Mouse (Mus musculus) heart, embryonic 11.5 days (tissue): ENCODE results near the gene Pip4k2c. TPM values are rescaled to one million over a fixed set of nuclear protein-coding genes. Genes with fewer than 3 reads are reported as not detected.

Source experiments
- ATAC-seq: fragments of 200-750 bp; cut with Nextera tagmentation; replicated peaks from 2 replicates; pipeline ENCODE4 v1.8.0; 2017; ENCODE audit warnings: moderate library complexity; ENCODE audit not compliant: insufficient number of reproducible peaks, low FRiP score, low TSS enrichment
- H3K27ac ChIP-seq: fragments of 300-500 bp; sonication (generic); 2 replicates; pipeline ENCODE4 v1.5.1; 2014; ENCODE audit warnings: mild to moderate bottlenecking, low read depth, low read length
- H3K27me3 ChIP-seq: fragments of 300-500 bp; sonication (generic); 2 replicates; pipeline ENCODE4 v1.6.1; 2014; ENCODE audit warnings: mild to moderate bottlenecking, low read length, mixed read lengths; ENCODE audit not compliant: control insufficient read depth, insufficient read depth
- H3K36me3 ChIP-seq: fragments of 300-500 bp; sonication (generic); 2 replicates; pipeline ENCODE4 v1.6.1; 2014; ENCODE audit warnings: mild to moderate bottlenecking, low read length, moderate library complexity, mixed read lengths; ENCODE audit not compliant: control insufficient read depth, insufficient read depth
- H3K4me1 ChIP-seq: fragments of 300-500 bp; sonication (generic); 2 replicates; pipeline ENCODE4 v1.6.1; 2014; ENCODE audit warnings: low read length; ENCODE audit not compliant: control insufficient read depth, insufficient read depth
- H3K4me2 ChIP-seq: fragments of 300-500 bp; sonication (generic); 2 replicates; pipeline ENCODE4 v1.6.1; 2014; ENCODE audit warnings: mild to moderate bottlenecking, moderate library complexity
- H3K4me3 ChIP-seq: fragments of 300-500 bp; sonication (generic); 2 replicates; pipeline ENCODE4 v1.5.1; 2014; ENCODE audit warnings: low read depth, low read length
- H3K9ac ChIP-seq: fragments of 300-500 bp; sonication (generic); 2 replicates; pipeline ENCODE4 v1.6.1; 2014; ENCODE audit warnings: mild to moderate bottlenecking, low read depth, low read length, moderate library complexity
- H3K9me3 ChIP-seq: fragments of 300-500 bp; sonication (generic); replicated peaks from 2 replicates; pipeline ENCODE4 v1.6.1; 2016; ENCODE audit warnings: low read length; ENCODE audit not compliant: control insufficient read depth
- WGBS: fragments of 180-500 bp; shearing (Covaris S2); extraction: QIAGEN DNeasy Blood & Tissue Kit; methylation state at CpG from one replicate; pipeline ENCODE4 v1.1.7; 2014; ENCODE audit not compliant: insufficient replicate concordance; 5-methylcytosine and 5-hydroxymethylcytosine counted together
- polyA plus RNA-seq: library from polyadenylated mRNA; unstranded; fragments of >200 nt; fragmentation: Nextera tagmentation; extraction: Ambion mirVana; gene quantifications from 2 replicates; pipeline ENCODE4 v1.2.1, GENCODE M21; 2014

Pip4k2c gene
- polyA plus RNA-seq, 1 experiment from 2014 or later, result 20.8 TPM

DNA sequence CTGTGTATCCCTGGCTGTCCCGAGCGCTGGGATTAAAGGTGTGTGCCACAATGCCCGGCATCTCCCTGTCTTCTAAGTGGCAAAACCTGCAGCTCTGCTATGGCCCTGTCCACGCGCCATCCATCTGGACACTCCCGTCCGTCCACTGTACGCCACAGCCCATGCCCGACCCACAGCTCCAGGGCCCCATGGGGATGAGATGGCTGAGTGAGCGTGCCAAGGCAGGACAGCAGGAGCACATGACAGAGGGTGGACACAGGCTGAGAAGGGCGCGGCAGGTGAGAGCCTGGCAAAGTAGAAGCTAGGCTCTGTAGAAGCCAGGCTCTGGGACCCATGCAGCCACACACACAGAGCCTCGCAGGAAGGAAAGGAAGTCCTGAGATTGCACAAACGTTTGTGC, 20.4 kb upstream of the Pip4k2c start:
- no peak overlapping the region for H3K9ac ChIP-seq
- H3K4me1 ChIP-seq, result no peaks in the 10 kb centered on the region
- no peak overlapping the region for H3K4me2 ChIP-seq
- H3K27me3 ChIP-seq, result 0 out of 2 replicates have a peak, but pooled peaks cover 4% of the 10 kb centered on the region
- H3K36me3 ChIP-seq, result no peaks in the 10 kb centered on the region
- no peaks in the 10 kb centered on the region for H3K9me3 ChIP-seq
- H3K4me3 ChIP-seq, result no peak overlapping the region
- no peak overlapping the region for H3K27ac ChIP-seq
- ATAC-seq, result no peak
- WGBS, result 73% methylated on average over 14 of the region's 14 CpGs

DNA sequence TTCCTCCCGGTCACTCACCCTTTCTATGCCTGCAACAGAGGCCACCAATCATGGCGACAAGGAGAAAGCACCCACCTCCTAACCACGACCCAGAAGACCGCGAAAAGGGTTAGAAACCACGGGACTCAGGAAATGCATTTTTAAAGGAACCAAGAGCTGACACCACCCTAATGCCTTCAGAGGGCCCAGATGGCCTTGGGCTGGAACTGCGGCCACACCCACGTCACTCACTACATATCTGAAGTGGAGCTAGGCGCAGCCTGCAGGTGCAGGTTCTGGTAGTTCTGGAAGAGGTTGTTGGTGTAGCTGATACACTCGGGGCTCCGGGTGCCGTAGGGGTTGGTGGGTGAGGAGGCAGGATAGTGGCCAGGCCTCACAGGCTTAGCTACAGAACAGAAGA, 19.3 kb upstream of the Pip4k2c start:
- H3K36me3 ChIP-seq, result no peaks in the 10 kb centered on the region
- 78% methylated on average over 12 of the region's 12 CpGs for WGBS
- H3K27me3 ChIP-seq, result 0 out of 2 replicates have a peak, but pooled peaks cover 4% of the 10 kb centered on the region
- no peak overlapping the region for H3K27ac ChIP-seq
- H3K4me2 ChIP-seq, result no peak overlapping the region
- no peaks in the 10 kb centered on the region for H3K4me1 ChIP-seq
- no peak for ATAC-seq
- H3K4me3 ChIP-seq, result no peak overlapping the region
- no peak overlapping the region for H3K9ac ChIP-seq
- H3K9me3 ChIP-seq, result no peaks in the 10 kb centered on the region

DNA sequence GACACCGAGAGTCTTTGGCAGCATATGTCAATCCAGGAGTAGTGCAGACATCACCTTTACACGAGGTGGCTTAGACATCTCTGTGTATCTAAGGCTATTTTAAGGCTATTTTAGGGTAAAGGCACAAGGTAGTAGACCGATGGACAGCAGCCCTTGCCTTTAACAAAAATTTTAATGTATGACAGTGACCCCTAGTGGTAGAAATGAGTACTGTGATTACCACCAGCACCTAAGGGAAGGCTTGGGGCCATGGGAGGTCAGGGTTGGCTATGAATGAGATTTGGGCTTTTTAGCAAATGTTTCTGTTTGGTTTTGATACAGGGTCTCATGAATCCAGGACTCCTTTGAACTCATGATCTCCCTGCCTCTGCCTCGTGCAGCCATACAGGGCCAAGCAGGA, 17.5 kb upstream of the Pip4k2c start:
- Histone ChIP-seq H3K27ac (no peak overlapping the region), H3K36me3 (no peaks in the 10 kb centered on the region), H3K4me3 (no peak overlapping the region), H3K4me2 (no peak overlapping the region), H3K9me3 (no peaks in the 10 kb centered on the region), H3K9ac (no peak overlapping the region), H3K4me1 (no peaks in the 10 kb centered on the region), H3K27me3 (0 out of 2 replicates have a peak, but pooled peaks cover 4% of the 10 kb centered on the region)
- no peak for ATAC-seq
- WGBS, result 23% methylated on average over 4 of the region's 4 CpGs

DNA sequence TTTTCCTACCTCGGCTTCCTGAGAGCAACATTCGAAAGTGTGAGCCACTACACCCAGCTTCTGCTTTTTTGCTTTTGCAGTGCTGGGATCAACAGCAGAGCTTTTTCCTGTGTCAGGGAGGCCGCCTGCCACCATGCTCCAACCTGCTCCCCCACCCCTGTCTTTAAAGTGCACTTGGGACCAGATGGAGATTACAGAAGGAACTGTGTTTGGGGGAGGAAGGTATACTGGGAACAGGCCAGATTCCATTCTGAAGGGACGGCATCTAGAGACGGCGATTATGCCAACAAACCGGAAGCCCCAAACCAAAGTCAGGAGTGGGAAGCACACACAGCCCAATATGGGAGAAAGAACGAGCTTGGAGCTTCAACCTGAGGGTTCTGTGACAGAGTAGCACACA, 15.8 kb upstream of the Pip4k2c start:
- ATAC-seq, result no peak
- no peak overlapping the region for H3K9ac ChIP-seq
- H3K4me1 ChIP-seq, result no peaks in the 10 kb centered on the region
- 73% methylated on average over 8 of the region's 8 CpGs for WGBS
- H3K27ac ChIP-seq, result no peak overlapping the region
- no peaks in the 10 kb centered on the region for H3K36me3 ChIP-seq
- no peaks in the 10 kb centered on the region for H3K9me3 ChIP-seq
- 0 out of 2 replicates have a peak, but pooled peaks cover 4% of the 10 kb centered on the region for H3K27me3 ChIP-seq
- no peak overlapping the region for H3K4me2 ChIP-seq
- no peak overlapping the region for H3K4me3 ChIP-seq

DNA sequence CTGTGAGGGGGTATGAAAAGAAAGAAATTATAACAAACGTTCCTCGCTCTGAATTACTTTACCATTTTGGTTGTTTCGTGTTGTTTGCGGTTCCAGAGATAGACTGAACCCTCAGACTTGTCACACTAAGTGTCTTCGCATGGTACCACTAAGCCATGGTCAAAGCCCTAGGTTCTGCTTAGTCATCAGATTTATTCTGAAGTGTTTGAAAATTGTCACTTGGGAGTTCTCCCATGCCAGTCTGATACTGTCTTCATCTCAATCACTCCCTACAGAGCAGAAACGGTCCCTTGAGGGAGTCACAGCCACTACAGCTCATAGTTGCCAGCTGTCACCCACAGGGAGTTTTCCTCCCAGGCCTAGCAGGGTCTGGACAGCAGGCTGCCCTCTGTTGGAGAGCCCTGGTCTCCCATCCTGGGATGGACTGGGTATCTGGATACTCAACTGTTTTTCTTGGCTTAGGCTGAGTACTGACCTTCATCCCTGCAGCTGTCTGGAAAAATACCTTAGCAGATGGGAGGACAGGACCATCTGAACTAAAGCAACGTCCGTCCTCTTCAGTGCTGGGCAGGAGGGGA, 15.0 kb upstream of the Pip4k2c start:
- WGBS, result 58% methylated on average over 8 of the region's 8 CpGs
- no peak overlapping the region for H3K9ac ChIP-seq
- H3K27ac ChIP-seq, result no peak overlapping the region
- no peaks in the 10 kb centered on the region for H3K9me3 ChIP-seq
- 0 out of 2 replicates have a peak, but pooled peaks cover 4% of the 10 kb centered on the region for H3K27me3 ChIP-seq
- no peak for ATAC-seq
- no peak overlapping the region for H3K4me2 ChIP-seq
- H3K4me3 ChIP-seq, result no peak overlapping the region
- H3K36me3 ChIP-seq, result no peaks in the 10 kb centered on the region
- H3K4me1 ChIP-seq, result no peaks in the 10 kb centered on the region

DNA sequence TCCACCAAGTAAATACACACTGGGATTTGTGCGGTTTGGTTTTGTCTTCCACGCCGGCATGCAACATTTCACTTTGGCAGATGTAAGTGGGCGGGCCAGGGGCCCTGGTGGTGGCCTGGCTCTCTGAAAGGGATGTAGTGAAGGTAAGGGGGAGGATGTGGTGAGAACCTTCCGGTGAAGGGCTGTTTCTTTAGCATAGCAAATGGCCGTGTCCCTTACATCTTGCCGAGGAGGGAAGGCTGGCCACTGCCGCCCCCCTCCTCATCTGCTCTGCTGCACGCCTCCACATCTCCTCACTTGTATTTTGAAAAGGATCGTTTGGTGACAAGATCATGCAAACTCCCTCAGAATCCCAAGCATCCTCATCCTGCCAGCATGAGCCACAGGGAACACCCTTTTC, 14.3 kb upstream of the Pip4k2c start:
- WGBS, result 23% methylated on average over 10 of the region's 10 CpGs

DNA sequence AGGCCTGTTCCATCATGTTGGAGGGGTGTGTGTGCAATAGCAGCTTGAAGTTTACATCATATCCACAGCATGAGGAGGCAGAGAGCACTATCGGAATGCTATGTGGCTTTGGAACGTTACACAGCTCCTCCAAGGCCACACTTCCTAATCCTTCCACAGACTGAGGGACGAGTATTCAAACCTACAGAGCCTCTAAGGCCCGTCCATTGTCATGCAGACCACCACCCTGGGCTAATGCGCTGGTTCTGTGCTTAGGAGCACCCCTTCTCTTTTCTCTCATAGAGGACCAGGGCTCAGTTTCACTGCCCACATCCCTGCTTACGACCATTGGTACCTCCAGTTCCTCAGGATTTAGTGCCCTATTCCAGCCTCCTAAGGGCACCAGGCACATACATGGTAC, 13.8 kb upstream of the Pip4k2c start:
- ATAC-seq, result no peak
- no peaks in the 10 kb centered on the region for H3K36me3 ChIP-seq
- no peak overlapping the region for H3K4me2 ChIP-seq
- 0 out of 2 replicates have a peak, but pooled peaks cover 1% of the 10 kb centered on the region for H3K27me3 ChIP-seq
- no peaks in the 10 kb centered on the region for H3K9me3 ChIP-seq
- H3K4me3 ChIP-seq, result no peak overlapping the region
- H3K4me1 ChIP-seq, result no peaks in the 10 kb centered on the region
- H3K27ac ChIP-seq, result no peak overlapping the region
- 43% methylated on average over 6 of the region's 6 CpGs for WGBS
- H3K9ac ChIP-seq, result no peak overlapping the region

More for the DNA sequence above, 14.3 kb upstream of the Pip4k2c start:
- H3K4me2 ChIP-seq, result no peak overlapping the region
- H3K36me3 ChIP-seq, result no peaks in the 10 kb centered on the region
- H3K4me3 ChIP-seq, result no peak overlapping the region
- no peaks in the 10 kb centered on the region for H3K9me3 ChIP-seq
- no peaks in the 10 kb centered on the region for H3K4me1 ChIP-seq
- H3K9ac ChIP-seq, result no peak overlapping the region
- no peak overlapping the region for H3K27ac ChIP-seq
- no peak for ATAC-seq
- 0 out of 2 replicates have a peak, but pooled peaks cover 4% of the 10 kb centered on the region for H3K27me3 ChIP-seq

DNA sequence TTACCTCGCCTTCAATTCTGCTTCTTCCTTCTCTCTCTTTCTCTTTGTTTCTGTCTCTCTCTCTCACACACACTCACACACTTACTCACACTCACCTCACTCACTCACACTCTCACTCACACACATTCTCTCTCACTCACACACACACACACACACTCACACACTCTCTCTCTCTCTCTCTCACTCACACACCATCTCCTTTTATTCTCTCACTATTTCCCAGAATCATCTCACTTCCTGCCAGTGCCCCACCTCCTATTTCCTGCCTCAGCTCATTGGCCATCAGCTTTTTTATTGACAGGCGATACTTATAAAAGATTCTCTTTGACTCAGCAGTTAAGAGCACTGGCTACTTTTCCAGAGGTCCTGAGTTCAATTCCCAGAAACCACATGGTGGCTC, 7.0 kb upstream of the Pip4k2c start:
- 87% methylated on average over 2 of the region's 2 CpGs for WGBS
- Histone ChIP-seq H3K27me3 (no peaks in the 10 kb centered on the region), H3K4me1 (no peaks in the 10 kb centered on the region), H3K27ac (no peak overlapping the region), H3K9me3 (no peaks in the 10 kb centered on the region), H3K4me3 (no peak overlapping the region), H3K9ac (no peak overlapping the region), H3K4me2 (no peak overlapping the region), H3K36me3 (no peaks in the 10 kb centered on the region)
- no peak for ATAC-seq

DNA sequence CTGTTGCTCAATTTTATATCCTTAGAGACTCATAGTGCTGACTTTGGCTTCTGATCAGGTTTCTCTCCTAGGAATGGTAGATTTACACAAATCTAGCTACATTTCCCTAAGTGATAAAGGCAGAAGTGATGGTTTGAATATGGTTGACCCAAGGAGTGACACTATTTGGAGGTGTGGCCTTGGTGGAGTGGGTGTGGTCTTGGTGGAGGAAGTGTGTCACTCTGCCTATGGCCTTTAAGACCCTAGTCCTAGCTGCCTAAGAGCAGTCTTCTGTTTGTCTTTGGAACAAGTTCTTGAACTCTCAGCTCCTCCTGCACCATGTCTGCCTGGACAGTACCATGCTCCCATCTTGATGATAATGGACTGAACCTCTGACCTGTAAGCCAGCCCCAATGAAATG, 5.8 kb upstream of the Pip4k2c start:
- Histone ChIP-seq H3K9ac (no peak overlapping the region), H3K4me2 (no peak overlapping the region), H3K27ac (no peak overlapping the region), H3K4me3 (no peak overlapping the region), H3K27me3 (no peaks in the 10 kb centered on the region), H3K4me1 (no peaks in the 10 kb centered on the region), H3K36me3 (no peaks in the 10 kb centered on the region), H3K9me3 (no peaks in the 10 kb centered on the region)
- ATAC-seq, result no peak
